Mouse (Mus musculus) embryonic facial prominence, embryonic 11.5 days (tissue): ENCODE results near the gene Sppl2a. TPM values are rescaled to one million over a fixed set of nuclear protein-coding genes. Genes with fewer than 3 reads are reported as not detected.
A peak's percentile ranks its signal among the peaks of the same experiment; 100 is the strongest.
"Not testable (repeated sequence)": the region's sequence is repeated elsewhere in the genome, so short reads cannot be mapped to it uniquely, and the experiment has no call there.

Source experiments
- ATAC-seq: fragments of 200-750 bp; cut with Nextera tagmentation; replicated peaks from 2 replicates; pipeline ENCODE4 v1.8.0; 2017; ENCODE audit warnings: low read depth; ENCODE audit not compliant: insufficient number of reproducible peaks, low FRiP score, low TSS enrichment
- DNase-seq: peaks from one replicate; pipeline ENCODE4 v3.0.0-alpha.2; 2015; ENCODE audit warnings: low spot score
- H3K27ac ChIP-seq: fragments of 300-500 bp; sonication (generic); replicated peaks from 2 replicates; pipeline ENCODE4 v1.5.1; 2014; ENCODE audit warnings: mild to moderate bottlenecking, low read depth, low read length, control low read depth
- H3K27me3 ChIP-seq: fragments of 300-500 bp; sonication (generic); 2 replicates; pipeline ENCODE4 v1.6.1; 2014; ENCODE audit warnings: mild to moderate bottlenecking, low read length, moderate library complexity, mixed read lengths; ENCODE audit not compliant: control insufficient read depth, insufficient read depth
- H3K36me3 ChIP-seq: fragments of 300-500 bp; sonication (generic); replicated peaks from 2 replicates; pipeline ENCODE4 v1.6.1; 2014; ENCODE audit warnings: low read depth, mild to moderate bottlenecking, low read length, moderate library complexity, mixed read lengths; ENCODE audit not compliant: control insufficient read depth, insufficient read depth
- H3K4me1 ChIP-seq: fragments of 300-500 bp; sonication (generic); 2 replicates; pipeline ENCODE4 v1.6.1; 2014; ENCODE audit warnings: low read length, mixed read lengths; ENCODE audit not compliant: control insufficient read depth, insufficient read depth
- H3K4me2 ChIP-seq: fragments of 300-500 bp; sonication (generic); 2 replicates; pipeline ENCODE4 v1.6.1; 2014; ENCODE audit warnings: low read depth, mild to moderate bottlenecking, control low read depth, low read length, moderate library complexity
- H3K4me3 ChIP-seq: fragments of 300-500 bp; sonication (generic); 2 replicates; pipeline ENCODE4 v1.5.1; 2014; ENCODE audit warnings: low read depth, low read length, control low read depth
- H3K9ac ChIP-seq: fragments of 300-500 bp; sonication (generic); replicated peaks from 2 replicates; pipeline ENCODE4 v1.6.1; 2014; ENCODE audit warnings: mild to moderate bottlenecking, control low read depth, low read length
- H3K9me3 ChIP-seq: fragments of 300-500 bp; sonication (generic); replicated peaks from 2 replicates; pipeline ENCODE4 v1.6.1; 2016; ENCODE audit warnings: mild to moderate bottlenecking, low read length, inconsistent platforms, mixed read lengths; ENCODE audit not compliant: control insufficient read depth
- WGBS: fragments of 180-500 bp; shearing (Covaris S2); extraction: QIAGEN DNeasy Blood & Tissue Kit; methylation state at CpG from one replicate; pipeline ENCODE4 v1.1.7; 2014; 5-methylcytosine and 5-hydroxymethylcytosine counted together
- polyA plus RNA-seq: library from polyadenylated mRNA; unstranded; fragments of >200 nt; fragmentation: Nextera tagmentation; extraction: Ambion mirVana; gene quantifications from 2 replicates; pipeline ENCODE4 v1.2.1, GENCODE M21; 2014

Gene Sppl2a
- polyA plus RNA-seq = 32.0 and 36.0 TPM in 2 replicates

DNA sequence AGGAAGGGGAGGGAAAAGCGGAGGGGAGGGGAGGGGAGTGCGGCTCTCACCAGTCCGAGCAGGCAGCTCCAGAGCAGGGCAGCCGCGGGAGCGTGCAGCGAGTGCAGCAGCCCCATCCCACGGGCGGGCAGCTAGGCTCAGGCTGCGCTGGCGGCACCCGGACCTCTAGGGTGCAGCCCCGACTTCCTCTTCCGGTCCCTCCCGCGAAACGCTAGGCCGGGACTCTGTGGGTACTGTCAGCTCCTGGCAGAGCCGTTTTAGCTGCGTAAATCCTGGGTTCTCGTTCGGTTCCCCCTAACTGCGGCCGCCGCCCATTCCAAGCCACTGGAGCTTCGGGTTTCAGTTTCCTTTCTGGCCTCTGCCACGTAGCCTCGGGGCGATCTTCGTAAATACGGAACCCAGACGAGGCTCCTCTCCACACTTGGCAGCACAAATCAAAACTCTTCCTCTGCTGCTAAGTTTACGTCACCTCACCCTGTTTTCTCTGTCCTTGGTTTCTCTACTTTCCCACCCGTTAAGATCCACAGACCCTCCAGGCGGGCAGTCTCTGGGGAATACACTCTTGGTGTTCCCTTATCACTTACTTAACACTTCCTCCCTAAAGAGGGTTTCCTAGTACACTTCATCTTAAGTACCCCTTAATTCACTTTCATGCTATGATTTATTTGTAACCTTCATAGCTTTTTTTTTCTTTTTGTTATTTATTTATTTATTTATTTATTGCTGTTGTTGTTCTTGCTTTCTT lies at the start of gene Sppl2a:
Gene Sppl2a (minus strand): TSS at position 339 of the 745 bp plus-strand sequence.
- Histone ChIP-seq H3K27ac (peak within 1 kb of the TSS; percentile 73), H3K4me2 (peak within 1 kb of the TSS; percentile 51), H3K9ac (peak within 1 kb of the TSS; percentile 78), H3K4me1 (no peaks in the 10 kb centered on the region), H3K4me3 (peak within 1 kb of the TSS; percentile 50), H3K27me3 (no peaks in the 10 kb centered on the region), H3K36me3 (no peaks in the 10 kb centered on the region), H3K9me3 (no peaks in the 10 kb centered on the region)
- WGBS = under 1% methylated on average over 35 of the region's 35 CpGs
- ATAC-seq (peak; percentile 100), DNase-seq (peak; percentile 93)

DNA sequence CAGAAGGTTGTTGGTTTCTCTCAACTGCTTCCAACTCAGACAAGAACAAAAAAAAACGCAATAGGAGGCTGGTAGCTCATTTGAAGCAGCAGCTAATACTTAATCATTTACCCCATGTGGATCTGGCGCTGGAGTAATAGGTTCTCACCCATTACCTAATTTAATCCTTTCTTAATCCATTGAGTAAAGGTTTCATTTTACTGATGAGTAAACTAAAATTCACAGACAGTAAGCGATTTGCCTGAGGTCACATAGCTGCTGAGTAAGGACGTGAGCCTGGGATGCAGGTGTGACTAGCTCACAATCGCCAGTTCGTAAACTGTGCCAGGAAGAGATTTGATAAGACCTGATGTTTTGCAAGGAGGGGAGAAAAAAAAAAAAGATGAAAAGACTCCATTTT lies 44.4 kb upstream of the Sppl2a start:
- DNase-seq (no peak), ATAC-seq (no peak)
- no peak overlapping the region for H3K9ac ChIP-seq
- no peak overlapping the region for H3K27ac ChIP-seq
- no peak overlapping the region for H3K4me2 ChIP-seq
- no peaks in the 10 kb centered on the region for H3K27me3 ChIP-seq
- H3K9me3 ChIP-seq = no peaks in the 10 kb centered on the region
- H3K4me1 ChIP-seq = no peaks in the 10 kb centered on the region
- no peaks in the 10 kb centered on the region for H3K36me3 ChIP-seq
- 76% methylated on average over 6 of the region's 6 CpGs for WGBS
- no peak overlapping the region for H3K4me3 ChIP-seq

DNA sequence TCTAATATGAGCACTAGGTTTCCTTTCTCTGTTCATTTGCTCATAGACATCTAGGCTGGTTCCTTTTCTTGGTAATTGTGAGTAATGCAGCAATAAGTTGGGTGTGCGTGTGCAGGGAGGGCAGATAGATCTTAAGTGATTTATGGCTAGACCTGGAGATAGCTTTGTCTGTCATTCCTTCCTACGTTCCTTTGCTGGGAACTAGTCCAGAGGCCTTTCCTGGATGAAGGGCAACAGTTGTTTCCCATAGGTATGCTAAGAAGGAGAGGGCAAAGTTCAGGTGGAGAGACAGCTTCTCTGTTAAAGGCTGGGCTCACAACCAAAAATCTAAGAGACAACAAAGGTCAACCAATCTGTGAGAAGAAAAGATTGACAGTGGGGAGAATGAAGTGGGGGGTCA lies 28.7 kb upstream of the Sppl2a start:
- DNase-seq = no peak
- Histone ChIP-seq H3K36me3 (no peaks in the 10 kb centered on the region), H3K9me3 (no peaks in the 10 kb centered on the region), H3K4me3 (no peak overlapping the region), H3K9ac (no peak overlapping the region), H3K4me1 (no peaks in the 10 kb centered on the region), H3K27ac (no peak overlapping the region), H3K4me2 (no peak overlapping the region), H3K27me3 (no peaks in the 10 kb centered on the region)
- no peak for ATAC-seq
- WGBS = 76% methylated on average over 2 of the region's 2 CpGs

DNA sequence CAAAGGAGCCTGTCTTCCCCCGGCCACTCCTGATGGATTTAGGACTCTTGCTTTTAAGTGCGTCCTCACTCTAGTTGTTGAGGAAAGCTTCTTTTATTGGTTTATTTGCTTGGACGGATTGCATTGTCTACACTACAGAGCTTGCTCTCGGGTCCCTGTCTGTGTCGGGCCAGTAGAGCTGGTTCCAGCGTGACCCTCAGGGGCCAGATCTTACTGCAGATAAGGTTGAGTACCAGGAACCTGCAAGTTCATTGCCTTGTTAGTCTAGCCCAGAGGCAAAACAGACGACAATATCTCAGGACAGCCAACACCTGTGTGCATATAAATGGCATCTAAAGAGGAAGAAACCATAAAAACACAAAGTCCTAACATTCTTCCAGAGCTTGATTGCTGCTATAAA lies 22.6 kb upstream of the Sppl2a start:
- no peaks in the 10 kb centered on the region for H3K9me3 ChIP-seq
- no peaks in the 10 kb centered on the region for H3K4me1 ChIP-seq
- H3K27me3 ChIP-seq = no peaks in the 10 kb centered on the region
- ATAC-seq (no peak), DNase-seq (no peak)
- no peaks in the 10 kb centered on the region for H3K36me3 ChIP-seq
- H3K4me2 ChIP-seq = no peak overlapping the region
- no peak overlapping the region for H3K4me3 ChIP-seq
- no peak overlapping the region for H3K9ac ChIP-seq
- WGBS = 76% methylated on average over 7 of the region's 7 CpGs
- no peak overlapping the region for H3K27ac ChIP-seq

DNA sequence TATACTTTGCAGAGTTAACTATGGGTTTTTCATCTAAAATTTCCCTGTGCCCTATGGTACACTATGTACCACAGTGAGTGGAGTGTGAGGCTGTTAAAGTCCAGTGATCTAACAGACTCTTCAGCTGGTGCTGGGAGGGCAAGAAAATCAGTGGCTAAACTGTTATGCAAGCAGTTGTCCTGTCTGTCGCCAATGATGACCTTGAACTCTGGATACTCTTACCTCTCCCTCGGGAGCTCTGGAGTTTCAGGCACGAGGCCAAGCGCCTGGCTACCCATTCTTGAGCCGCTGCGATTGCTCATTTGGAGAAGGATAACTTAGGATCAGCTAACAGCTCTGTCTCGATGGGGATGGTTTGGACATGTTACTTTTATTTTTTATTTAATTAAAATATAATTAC lies 18.1 kb upstream of the Sppl2a start:
- 66% methylated on average over 7 of the region's 7 CpGs for WGBS
- no peak overlapping the region for H3K9ac ChIP-seq
- H3K9me3 ChIP-seq = no peaks in the 10 kb centered on the region
- no peaks in the 10 kb centered on the region for H3K36me3 ChIP-seq
- ATAC-seq = no peak
- no peaks in the 10 kb centered on the region for H3K27me3 ChIP-seq
- H3K4me2 ChIP-seq = no peak overlapping the region
- H3K4me3 ChIP-seq = no peak overlapping the region
- no peaks in the 10 kb centered on the region for H3K4me1 ChIP-seq
- H3K27ac ChIP-seq = no peak overlapping the region
- DNase-seq = no peak

DNA sequence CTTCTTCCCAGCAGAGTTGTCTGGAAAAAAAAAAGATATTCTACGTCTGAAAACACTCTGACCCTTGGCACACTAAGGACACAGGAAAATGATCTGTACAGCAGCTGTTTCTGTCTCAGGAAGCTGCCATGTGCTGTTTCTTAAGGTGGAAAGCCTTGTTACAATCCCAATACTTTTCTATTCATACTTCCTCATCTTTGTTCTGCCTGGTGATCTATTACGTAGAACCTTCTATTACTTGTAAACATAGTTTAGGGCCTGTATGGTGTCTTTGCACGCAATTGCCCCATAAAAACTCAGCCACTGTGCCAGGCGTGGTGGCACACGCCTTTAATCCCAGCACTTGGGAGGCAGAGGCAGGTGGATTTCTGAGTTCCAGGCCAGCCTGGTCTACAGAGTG lies 17.4 kb upstream of the Sppl2a start:
- H3K9me3 ChIP-seq = no peaks in the 10 kb centered on the region
- no peaks in the 10 kb centered on the region for H3K27me3 ChIP-seq
- H3K4me2 ChIP-seq = no peak overlapping the region
- no peaks in the 10 kb centered on the region for H3K36me3 ChIP-seq
- no peak for ATAC-seq
- no peak overlapping the region for H3K4me3 ChIP-seq
- no peaks in the 10 kb centered on the region for H3K4me1 ChIP-seq
- no peak overlapping the region for H3K9ac ChIP-seq
- no peak for DNase-seq
- 78% methylated on average over 5 of the region's 5 CpGs for WGBS
- H3K27ac ChIP-seq = no peak overlapping the region

DNA sequence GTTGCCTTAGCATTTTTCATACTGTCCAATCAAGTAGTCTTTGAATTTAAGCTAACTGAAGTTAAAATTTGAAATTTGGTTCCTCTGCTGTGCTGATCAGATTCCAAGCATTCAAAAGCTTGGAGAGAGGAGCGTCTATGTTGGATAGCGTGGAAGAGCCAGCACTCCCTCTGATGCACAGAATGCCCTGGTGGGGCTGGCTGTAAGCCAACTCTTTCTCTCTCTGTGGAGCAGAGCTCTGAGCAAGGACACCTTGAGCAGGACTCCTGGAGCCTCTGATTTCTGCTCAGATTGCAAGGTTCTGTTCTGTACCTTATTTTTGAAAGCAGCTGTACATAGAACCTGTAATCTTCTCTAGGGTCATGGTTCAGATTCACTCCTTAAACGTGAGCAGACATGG lies 16.8 kb upstream of the Sppl2a start:
- H3K27me3 ChIP-seq = no peaks in the 10 kb centered on the region
- WGBS = 60% methylated on average over 3 of the region's 3 CpGs
- no peak overlapping the region for H3K9ac ChIP-seq
- ATAC-seq (no peak), DNase-seq (no peak)
- no peak overlapping the region for H3K27ac ChIP-seq
- H3K4me2 ChIP-seq = no peak overlapping the region
- no peak overlapping the region for H3K4me3 ChIP-seq
- no peaks in the 10 kb centered on the region for H3K9me3 ChIP-seq
- H3K4me1 ChIP-seq = no peaks in the 10 kb centered on the region
- H3K36me3 ChIP-seq = no peaks in the 10 kb centered on the region

DNA sequence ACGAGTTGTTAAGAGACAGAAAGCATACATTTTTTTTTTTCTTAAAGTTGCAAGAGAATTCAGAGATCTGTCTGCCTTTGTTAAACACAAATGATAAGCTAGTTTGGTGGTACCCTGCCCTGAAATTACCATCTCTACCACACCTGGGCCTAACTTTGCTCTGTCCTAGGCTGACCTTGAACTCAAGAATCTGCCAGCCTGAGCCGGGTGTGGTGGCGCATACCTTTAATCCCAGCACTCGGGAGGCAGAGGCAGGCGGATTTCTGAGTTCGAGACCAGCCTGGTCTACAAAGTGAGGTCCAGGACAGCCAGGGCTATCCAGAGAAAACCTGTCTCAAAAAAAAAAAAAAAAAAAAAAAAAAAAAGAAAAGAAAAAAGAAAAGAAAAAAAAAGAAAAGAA lies 16.3 kb upstream of the Sppl2a start:
- H3K4me2 ChIP-seq, H3K27ac ChIP-seq, H3K4me1 ChIP-seq, H3K27me3 ChIP-seq, DNase-seq, H3K9ac ChIP-seq, H3K36me3 ChIP-seq, ATAC-seq, H3K9me3 ChIP-seq, H3K4me3 ChIP-seq: not testable (repeated sequence)
- WGBS = 79% methylated on average over 6 of the region's 6 CpGs
